Mouse (Mus musculus): ENCODE measurements around the gene Bbs12. TPM values are rescaled to one million over a fixed set of nuclear protein-coding genes. Genes with fewer than 3 reads are reported as not detected.

Gene Bbs12
- total RNA-seq, 1 experiment from 2014 or later = 1.6 TPM

GRCm38 (mm10) chr3:37324310-37324709 is 12.0 kb downstream of the Bbs12 start:
- no peak for ATAC-seq (ENCODE audit: extremely low read depth, insufficient number of reproducible peaks, low FRiP score, poor library complexity, severe bottlenecking)

GRCm38 (mm10) chr3:37325317-37326112 is 13.2 kb downstream of the Bbs12 start:
- no peak for ATAC-seq (ENCODE audit: extremely low read depth, insufficient number of reproducible peaks, low FRiP score, poor library complexity, severe bottlenecking)

- no peak for ATAC-seq (ENCODE audit: extremely low read depth, insufficient number of reproducible peaks, low FRiP score, poor library complexity, severe bottlenecking)
These were observed 14.3 kb downstream of the Bbs12 start for GRCm38 (mm10) chr3:37326627-37327026.

GRCm38 (mm10) chr3:37328489-37328888 is 16.1 kb downstream of the Bbs12 start:
- no peak for ATAC-seq (ENCODE audit: extremely low read depth, insufficient number of reproducible peaks, low FRiP score, poor library complexity, severe bottlenecking)

- no peak for ATAC-seq (ENCODE audit: extremely low read depth, insufficient number of reproducible peaks, low FRiP score, poor library complexity, severe bottlenecking)
These were observed 17.6 kb downstream of the Bbs12 start for GRCm38 (mm10) chr3:37329963-37330362.

DNA sequence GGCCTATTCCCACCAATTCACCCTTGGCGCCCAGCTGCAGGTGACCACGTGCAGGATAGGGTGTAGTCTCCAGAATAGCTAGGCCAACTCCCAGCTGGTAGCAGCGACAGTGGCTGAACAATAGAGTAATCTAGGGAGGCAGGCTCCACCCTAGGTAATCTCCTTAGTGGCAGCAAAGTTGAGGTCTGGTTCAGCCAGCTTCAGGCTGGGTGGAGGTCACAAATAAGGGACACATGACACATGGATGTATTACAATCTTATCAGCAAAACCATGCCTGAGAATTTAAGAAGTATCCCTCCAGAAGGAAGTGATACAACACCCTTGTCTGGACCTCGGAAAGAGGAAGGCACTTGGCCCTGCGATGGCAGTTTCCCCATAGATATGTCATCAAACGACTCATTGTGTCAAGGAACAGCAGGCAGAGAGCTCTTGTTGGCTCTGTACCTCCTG is 19.7 kb downstream of the Bbs12 start:
- 0 out of 2 replicates have a peak, but pooled peaks have one; percentile 30 for ATAC-seq (ENCODE audit: extremely low read depth, insufficient number of reproducible peaks, low FRiP score, poor library complexity, severe bottlenecking)

- no peak for ATAC-seq (ENCODE audit: extremely low read depth, insufficient number of reproducible peaks, low FRiP score, poor library complexity, severe bottlenecking)
These were observed 21.7 kb downstream of the Bbs12 start for GRCm38 (mm10) chr3:37334053-37334452.

- ATAC-seq (ENCODE audit: extremely low read depth, insufficient number of reproducible peaks, low FRiP score, poor library complexity, severe bottlenecking) = no peak
These were observed 28.8 kb downstream of the Bbs12 start for GRCm38 (mm10) chr3:37341110-37341509.

GRCm38 (mm10) chr3:37342811-37343210 is 30.5 kb downstream of the Bbs12 start:
- ATAC-seq (ENCODE audit: extremely low read depth, insufficient number of reproducible peaks, low FRiP score, poor library complexity, severe bottlenecking) = no peak

DNA sequence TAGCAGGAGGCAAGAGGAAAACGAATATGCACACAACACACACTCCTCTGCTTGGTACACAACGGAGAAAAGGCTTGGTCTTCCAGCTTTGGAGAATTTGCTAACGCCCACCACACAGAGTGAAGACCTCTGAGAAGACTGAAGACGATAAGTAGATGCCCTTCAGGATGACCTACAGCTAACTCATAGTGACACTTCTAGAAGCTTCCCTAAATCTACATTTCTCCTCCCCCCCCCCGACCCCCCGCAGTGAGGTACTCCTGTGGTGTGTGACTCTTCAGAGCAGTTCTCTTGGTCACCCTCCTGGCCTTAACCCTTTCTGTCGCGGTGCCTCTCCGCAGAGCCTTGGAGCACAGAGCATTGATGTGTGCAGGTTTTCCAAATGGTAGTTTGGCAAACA is 35.3 kb downstream of the Bbs12 start:
- ATAC-seq (ENCODE audit: extremely low read depth, insufficient number of reproducible peaks, low FRiP score, poor library complexity, severe bottlenecking) = no peak

GRCm38 (mm10) chr3:37348221-37349165 is 36.1 kb downstream of the Bbs12 start, which contains the start of gene Fgf2:
Fgf2 (plus strand) TSS chr3:37348346.
- no peak for ATAC-seq (ENCODE audit: extremely low read depth, insufficient number of reproducible peaks, low FRiP score, poor library complexity, severe bottlenecking)

DNA sequence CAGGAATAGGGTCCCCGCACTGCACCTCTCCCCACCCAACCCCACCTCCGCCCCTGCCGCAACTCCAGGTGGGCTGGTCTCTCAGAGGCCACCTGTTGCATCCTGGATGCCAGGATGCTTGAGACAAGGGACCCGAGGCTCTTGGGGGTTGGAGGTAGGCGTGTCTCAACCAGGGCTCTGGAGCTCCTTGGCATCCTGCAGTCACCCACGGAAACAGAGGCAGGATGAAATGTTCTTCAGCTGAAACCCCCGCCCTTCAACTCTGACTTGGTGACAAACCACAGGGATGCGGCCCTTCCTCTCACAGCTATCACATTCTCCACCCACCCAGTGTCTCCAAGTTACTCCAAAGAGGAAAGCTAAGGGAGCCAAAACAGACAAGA is 36.8 kb downstream of the Bbs12 start:
- ATAC-seq (ENCODE audit: extremely low read depth, insufficient number of reproducible peaks, low FRiP score, poor library complexity, severe bottlenecking) = no peak

- ATAC-seq (ENCODE audit: extremely low read depth, insufficient number of reproducible peaks, low FRiP score, poor library complexity, severe bottlenecking) = no peak
These were observed 38.0 kb downstream of the Bbs12 start for GRCm38 (mm10) chr3:37350386-37350785.

GRCm38 (mm10) chr3:37353951-37354481 is 41.7 kb downstream of the Bbs12 start:
- ATAC-seq (ENCODE audit: extremely low read depth, insufficient number of reproducible peaks, low FRiP score, poor library complexity, severe bottlenecking) = no peak

DNA sequence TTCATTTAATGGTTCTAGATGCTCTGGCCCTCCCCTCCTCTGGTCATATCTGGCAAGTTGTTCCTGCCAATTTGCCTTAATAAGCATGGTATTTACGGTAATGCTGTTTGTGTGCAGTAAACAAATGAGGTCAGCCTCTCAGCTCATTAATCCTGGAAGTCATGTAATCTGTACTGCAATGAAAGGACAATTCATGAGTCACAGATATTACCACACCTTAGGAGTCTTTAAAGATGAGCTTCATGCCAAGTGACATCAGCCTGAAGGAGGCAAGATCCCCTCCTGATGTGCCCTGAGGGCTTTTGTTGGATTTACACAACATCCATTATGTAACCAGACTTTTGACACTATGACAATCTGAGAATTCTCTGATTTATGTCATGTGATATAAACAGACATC is 42.4 kb downstream of the Bbs12 start:
- no peak for ATAC-seq (ENCODE audit: extremely low read depth, insufficient number of reproducible peaks, low FRiP score, poor library complexity, severe bottlenecking)

GRCm38 (mm10) chr3:37360729-37361128 is 48.4 kb downstream of the Bbs12 start:
- ATAC-seq (ENCODE audit: extremely low read depth, insufficient number of reproducible peaks, low FRiP score, poor library complexity, severe bottlenecking) = 0 out of 2 replicates have a peak, but pooled peaks have one; percentile 13

DNA sequence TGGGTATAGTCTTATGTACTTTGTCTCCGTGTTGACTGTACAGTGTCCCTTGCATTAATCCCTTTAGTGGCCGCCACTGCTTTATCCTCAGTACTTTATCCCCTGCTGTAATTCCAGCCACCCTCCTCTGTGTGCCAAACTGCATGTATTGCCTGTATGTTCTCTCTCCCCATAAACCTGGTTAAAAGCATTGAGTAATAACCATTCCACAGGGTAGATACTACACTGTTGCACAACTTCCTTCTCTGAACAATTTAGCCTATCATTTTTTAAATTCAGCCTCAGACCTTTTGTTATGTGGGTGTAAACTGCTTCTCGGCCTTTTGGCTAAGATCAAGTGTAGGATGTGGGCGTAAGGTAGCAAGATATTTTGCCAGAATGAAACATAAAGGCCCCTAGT is 52.8 kb downstream of the Bbs12 start:
- ATAC-seq (ENCODE audit: extremely low read depth, insufficient number of reproducible peaks, low FRiP score, poor library complexity, severe bottlenecking) = no peak

GRCm38 (mm10) chr3:37365976-37366375 is 53.6 kb downstream of the Bbs12 start:
- ATAC-seq (ENCODE audit: extremely low read depth, insufficient number of reproducible peaks, low FRiP score, poor library complexity, severe bottlenecking) = no peak

- no peak for ATAC-seq (ENCODE audit: extremely low read depth, insufficient number of reproducible peaks, low FRiP score, poor library complexity, severe bottlenecking)
These were observed 54.2 kb downstream of the Bbs12 start for GRCm38 (mm10) chr3:37366381-37367053.

Measured in neutrophil, adult 5-6 weeks (primary cell).